Mouse (Mus musculus): Measurements from ENCODE around the gene Il5ra. TPM values are rescaled to one million over a fixed set of nuclear protein-coding genes. Genes with fewer than 3 reads are reported as not detected.

Il5ra gene
- polyA plus RNA-seq, 1 experiment from 2014 or later, result 0.05 TPM

DNA sequence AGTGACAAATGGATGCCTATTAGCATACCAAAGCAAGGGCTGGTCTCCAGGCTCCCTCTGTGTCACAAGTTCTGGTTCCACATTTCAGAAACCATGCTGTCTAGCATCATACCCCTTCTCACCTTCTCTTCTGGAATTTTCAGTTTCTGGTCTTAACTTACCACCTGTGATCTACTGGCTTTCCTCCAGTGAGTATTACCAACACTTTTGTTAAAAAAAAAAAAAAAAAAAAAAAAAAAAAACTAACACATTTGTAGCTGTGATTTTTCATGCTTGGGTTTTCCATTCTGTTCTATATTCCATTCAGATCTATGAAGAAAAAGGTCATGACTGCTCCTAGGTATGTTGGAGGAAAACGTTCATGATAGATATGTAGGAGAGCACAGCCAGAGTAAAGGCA is 17.1 kb upstream of the Il5ra start:
- WGBS (ENCODE audit: insufficient replicate concordance), result 50% methylated on average over 1 of the region's 1 CpGs
- H3K9me3 ChIP-seq (replicated peaks), result no peaks in the 10 kb centered on the region

DNA sequence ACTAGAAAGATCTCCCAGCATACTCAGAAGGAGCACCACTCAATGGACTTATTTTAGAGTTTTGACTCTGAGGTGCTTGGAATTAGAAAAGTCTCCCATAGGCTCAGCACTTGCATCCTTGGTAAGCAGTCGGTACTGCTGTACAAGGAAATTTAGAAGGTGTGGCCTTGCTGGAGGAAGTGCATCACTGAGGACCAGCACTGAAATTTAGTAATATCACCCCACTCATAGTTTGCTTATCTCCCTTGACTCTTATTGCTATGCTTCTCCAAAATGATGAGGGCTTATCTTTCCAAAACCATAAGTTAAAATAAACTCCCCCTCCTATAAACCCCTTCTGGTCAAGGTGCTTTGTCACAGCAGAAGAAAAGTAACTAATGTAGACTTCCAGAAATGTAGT is 12.6 kb upstream of the Il5ra start:
- Histone ChIP-seq H3K4me3 (replicated peaks) (no peak overlapping the region), H3K9me3 (replicated peaks) (no peaks in the 10 kb centered on the region), H3K27me3 (no peaks in the 10 kb centered on the region; the same call in 1 of the 2 replicates), H3K27ac (replicated peaks) (no peak overlapping the region), H3K9ac (no peak overlapping the region), H3K36me3 (replicated peaks) (no peaks in the 10 kb centered on the region), H3K4me1 (replicated peaks) (peaks cover 5% of the 10 kb centered on the region), H3K4me2 (no peak overlapping the region)
- no peak for ATAC-seq (ENCODE audit: insufficient read depth)
- 24% methylated on average over 1 of the region's 1 CpGs for WGBS (ENCODE audit: insufficient replicate concordance)

More for the DNA sequence above, 17.1 kb upstream of the Il5ra start:
- Histone ChIP-seq H3K4me1 (replicated peaks) (peaks cover 20% of the 10 kb centered on the region), H3K36me3 (replicated peaks) (no peaks in the 10 kb centered on the region), H3K9ac (no peak overlapping the region), H3K4me2 (no peak overlapping the region), H3K4me3 (replicated peaks) (no peak overlapping the region), H3K27ac (replicated peaks) (no peak overlapping the region), H3K27me3 (no peaks in the 10 kb centered on the region; the same call in 1 of the 2 replicates)
- no peak for ATAC-seq (ENCODE audit: insufficient read depth)

DNA sequence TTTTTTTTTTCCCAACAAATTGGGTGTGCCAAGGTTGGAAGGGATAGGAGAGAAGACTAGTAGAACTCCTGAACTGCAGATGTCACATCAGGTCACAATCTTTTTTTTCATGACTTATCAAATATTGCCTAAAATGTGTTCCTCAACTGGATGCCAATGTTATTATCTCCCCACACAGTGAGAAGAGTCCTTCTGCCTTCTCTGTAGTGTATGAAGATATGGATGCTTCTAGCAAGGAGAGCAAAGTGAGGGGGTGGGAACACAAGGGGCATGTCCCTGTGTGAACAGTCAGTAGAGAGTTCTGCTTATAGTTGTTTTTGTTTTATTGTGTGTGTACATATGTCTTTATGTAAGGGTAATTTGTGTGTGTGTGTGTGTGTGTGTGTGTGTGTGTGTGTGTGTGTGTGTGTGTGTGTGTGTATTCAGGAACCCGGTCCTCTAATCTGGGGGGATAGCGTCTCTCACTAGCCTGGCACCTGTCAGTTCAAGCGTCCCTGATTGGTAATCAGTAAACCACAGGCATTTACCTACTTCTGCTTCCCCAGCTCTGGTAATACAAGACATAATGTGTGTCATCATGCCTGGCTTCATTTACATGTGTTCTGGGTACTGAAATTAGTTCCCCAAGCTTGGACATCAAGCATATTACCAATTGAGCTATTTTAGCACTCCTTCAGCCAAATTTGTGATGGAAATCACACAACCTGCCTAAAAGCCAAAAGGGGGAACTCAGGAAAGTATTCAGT is 11.8 kb upstream of the Il5ra start:
- no peaks in the 10 kb centered on the region for H3K9me3 ChIP-seq (replicated peaks)
- H3K4me3 ChIP-seq (replicated peaks), result no peak overlapping the region
- 33% methylated on average over 3 of the region's 3 CpGs for WGBS (ENCODE audit: insufficient replicate concordance)
- no peaks in the 10 kb centered on the region; the same call in 1 of the 2 replicates for H3K27me3 ChIP-seq
- H3K27ac ChIP-seq (replicated peaks), result no peak overlapping the region
- no peak overlapping the region for H3K9ac ChIP-seq
- peaks cover 5% of the 10 kb centered on the region for H3K4me1 ChIP-seq (replicated peaks)
- H3K4me2 ChIP-seq, result no peak overlapping the region
- no peaks in the 10 kb centered on the region for H3K36me3 ChIP-seq (replicated peaks)
- ATAC-seq (ENCODE audit: insufficient read depth), result no peak

DNA sequence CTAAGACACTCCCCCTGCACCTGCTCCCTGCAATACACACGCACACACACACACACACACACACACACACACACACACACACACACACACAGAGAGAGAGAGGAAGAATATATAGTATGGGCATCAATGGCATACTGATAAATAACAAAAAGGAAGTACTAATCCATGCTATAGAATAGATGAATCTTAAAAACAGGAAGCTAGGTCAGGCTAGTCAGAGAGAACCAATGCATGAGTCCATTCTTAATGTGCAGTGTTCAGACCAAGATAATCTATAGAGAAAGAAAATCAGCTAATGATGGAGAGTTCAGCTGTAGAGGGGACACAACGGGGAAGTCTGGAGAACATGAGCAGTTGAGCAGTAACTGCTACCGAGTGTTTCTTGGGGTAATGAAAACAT is 9.5 kb upstream of the Il5ra start:
- no peaks in the 10 kb centered on the region for H3K9me3 ChIP-seq (replicated peaks)
- H3K4me2 ChIP-seq, result no peak overlapping the region
- WGBS (ENCODE audit: insufficient replicate concordance), result 27% methylated on average over 3 of the region's 3 CpGs
- no peak overlapping the region for H3K27ac ChIP-seq (replicated peaks)
- no peak overlapping the region for H3K4me3 ChIP-seq (replicated peaks)
- H3K9ac ChIP-seq, result no peak overlapping the region
- no peaks in the 10 kb centered on the region for H3K36me3 ChIP-seq (replicated peaks)
- H3K27me3 ChIP-seq, result no peaks in the 10 kb centered on the region
- peaks cover 5% of the 10 kb centered on the region for H3K4me1 ChIP-seq (replicated peaks)
- no peak for ATAC-seq (ENCODE audit: insufficient read depth)

DNA sequence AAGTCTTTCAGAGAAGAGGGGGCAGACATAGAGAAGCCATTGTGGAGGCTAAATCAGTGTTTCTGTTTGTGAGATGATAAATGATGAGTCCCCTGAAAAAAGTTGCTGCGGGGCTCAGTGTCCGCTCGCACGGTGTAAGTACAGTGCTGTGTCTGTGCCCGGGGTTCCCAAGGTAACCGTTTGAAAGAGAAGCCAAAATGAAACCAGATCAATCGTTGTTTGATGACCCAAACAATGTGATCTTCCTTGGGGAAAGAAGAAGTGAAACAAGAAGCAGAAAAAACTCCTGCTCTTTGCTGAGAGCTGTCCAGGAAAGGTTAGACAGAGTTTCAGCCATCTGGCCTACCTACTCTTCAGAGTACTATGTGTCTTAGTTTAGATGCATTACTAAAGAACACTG is 1.5 kb upstream of the Il5ra start:
- no peaks in the 10 kb centered on the region for H3K36me3 ChIP-seq (replicated peaks)
- no peaks in the 10 kb centered on the region for H3K27me3 ChIP-seq
- no peak overlapping the region for H3K4me2 ChIP-seq
- H3K4me1 ChIP-seq (replicated peaks), result no peaks in the 10 kb centered on the region
- no peak for ATAC-seq (ENCODE audit: insufficient read depth)
- no peak overlapping the region for H3K9ac ChIP-seq
- no peak overlapping the region for H3K27ac ChIP-seq (replicated peaks)
- 75% methylated on average over 7 of the region's 7 CpGs for WGBS (ENCODE audit: insufficient replicate concordance)
- no peak overlapping the region for H3K4me3 ChIP-seq (replicated peaks)
- H3K9me3 ChIP-seq (replicated peaks), result no peaks in the 10 kb centered on the region

DNA sequence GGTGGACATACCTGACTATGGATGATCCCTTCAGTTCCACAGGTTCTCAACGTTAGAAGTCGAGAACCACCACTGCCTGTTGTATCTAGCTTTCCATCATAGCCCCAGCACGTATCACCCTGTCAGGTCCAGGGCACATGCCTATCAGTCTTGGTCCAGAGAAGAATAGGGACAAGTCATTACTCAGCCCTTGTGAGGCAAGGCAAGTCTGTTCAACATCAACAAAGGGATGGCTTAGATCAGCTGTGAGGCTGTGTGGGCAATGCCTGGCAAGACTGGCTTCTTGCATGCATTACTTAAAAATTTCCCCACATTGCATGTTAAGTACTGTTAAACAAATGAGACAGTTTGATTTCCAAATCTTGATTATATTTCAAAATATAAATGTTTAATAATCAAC is 1.0 kb downstream of the Il5ra start:
- Histone ChIP-seq H3K4me1 (replicated peaks) (no peaks in the 10 kb centered on the region), H3K9ac (no peak overlapping the region), H3K27ac (replicated peaks) (no peak overlapping the region), H3K9me3 (replicated peaks) (no peaks in the 10 kb centered on the region), H3K4me3 (replicated peaks) (no peak overlapping the region), H3K36me3 (replicated peaks) (no peaks in the 10 kb centered on the region), H3K4me2 (no peak overlapping the region), H3K27me3 (no peaks in the 10 kb centered on the region)
- no peak for ATAC-seq (ENCODE audit: insufficient read depth)
- 36% methylated on average over 3 of the region's 3 CpGs for WGBS (ENCODE audit: insufficient replicate concordance)

DNA sequence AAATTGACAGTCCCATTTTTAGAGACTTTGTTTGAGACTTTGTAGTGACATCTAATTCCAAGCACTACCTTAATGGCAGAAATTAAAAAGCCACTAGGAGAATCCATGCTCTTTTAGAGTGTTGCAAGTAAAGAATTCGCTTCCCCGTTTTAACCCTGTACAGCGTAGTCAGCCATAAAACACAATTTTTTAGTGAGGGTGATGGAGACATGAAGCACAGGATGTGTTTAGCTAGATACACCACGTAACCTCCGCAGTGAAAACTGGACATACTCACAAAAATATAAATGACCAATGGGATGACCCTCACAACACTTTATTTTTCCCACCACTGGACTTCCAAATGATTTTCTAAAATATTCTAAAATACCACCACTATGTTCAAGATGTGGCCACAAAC is 1.6 kb downstream of the Il5ra start:
- Histone ChIP-seq H3K9me3 (replicated peaks) (no peaks in the 10 kb centered on the region), H3K27me3 (no peaks in the 10 kb centered on the region), H3K9ac (no peak overlapping the region), H3K4me2 (no peak overlapping the region), H3K27ac (replicated peaks) (no peak overlapping the region), H3K36me3 (replicated peaks) (no peaks in the 10 kb centered on the region), H3K4me3 (replicated peaks) (no peak overlapping the region), H3K4me1 (replicated peaks) (no peaks in the 10 kb centered on the region)
- no peak for ATAC-seq (ENCODE audit: insufficient read depth)
- WGBS (ENCODE audit: insufficient replicate concordance), result 77% methylated on average over 5 of the region's 5 CpGs

DNA sequence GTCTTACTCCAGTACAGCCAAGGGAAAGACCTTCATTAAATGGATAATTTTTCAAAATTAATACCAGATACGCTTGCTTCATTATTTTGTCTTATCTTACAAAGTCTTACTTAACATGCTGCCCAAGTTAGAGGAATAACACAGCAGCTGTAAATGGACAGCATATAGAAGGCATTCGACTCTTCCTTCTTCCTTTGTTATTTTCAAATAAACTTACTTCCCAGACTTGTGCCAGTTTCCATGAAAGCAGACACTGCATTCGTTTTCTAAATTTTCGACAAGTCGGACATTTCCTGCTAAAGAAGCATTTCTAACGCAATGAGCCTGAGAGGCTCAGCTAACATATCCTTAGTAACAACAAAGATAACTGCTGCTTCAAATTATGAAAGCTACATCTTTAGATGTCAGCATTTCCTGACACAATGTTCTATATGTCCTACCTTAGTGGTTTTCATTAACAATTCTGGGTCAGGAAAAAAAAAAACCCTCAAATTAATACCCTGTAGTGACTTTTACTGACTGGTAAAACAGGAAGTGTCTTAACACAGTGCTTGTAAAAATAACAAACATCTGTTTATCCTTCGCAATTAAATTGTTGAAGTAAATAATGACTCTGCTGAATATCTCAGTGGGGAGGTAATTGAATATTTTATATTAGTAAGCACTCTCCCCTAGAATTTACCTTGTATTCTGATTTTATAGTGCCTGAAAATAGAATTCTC is 3.0 kb downstream of the Il5ra start:
- no peaks in the 10 kb centered on the region for H3K36me3 ChIP-seq (replicated peaks)
- H3K4me2 ChIP-seq, result no peak overlapping the region
- no peak overlapping the region for H3K4me3 ChIP-seq (replicated peaks)
- no peak overlapping the region for H3K9ac ChIP-seq
- no peaks in the 10 kb centered on the region for H3K4me1 ChIP-seq (replicated peaks)
- H3K9me3 ChIP-seq (replicated peaks), result no peaks in the 10 kb centered on the region
- ATAC-seq (ENCODE audit: insufficient read depth), result no peak
- H3K27ac ChIP-seq (replicated peaks), result no peak overlapping the region
- 40% methylated on average over 7 of the region's 7 CpGs for WGBS (ENCODE audit: insufficient replicate concordance)
- no peaks in the 10 kb centered on the region for H3K27me3 ChIP-seq

DNA sequence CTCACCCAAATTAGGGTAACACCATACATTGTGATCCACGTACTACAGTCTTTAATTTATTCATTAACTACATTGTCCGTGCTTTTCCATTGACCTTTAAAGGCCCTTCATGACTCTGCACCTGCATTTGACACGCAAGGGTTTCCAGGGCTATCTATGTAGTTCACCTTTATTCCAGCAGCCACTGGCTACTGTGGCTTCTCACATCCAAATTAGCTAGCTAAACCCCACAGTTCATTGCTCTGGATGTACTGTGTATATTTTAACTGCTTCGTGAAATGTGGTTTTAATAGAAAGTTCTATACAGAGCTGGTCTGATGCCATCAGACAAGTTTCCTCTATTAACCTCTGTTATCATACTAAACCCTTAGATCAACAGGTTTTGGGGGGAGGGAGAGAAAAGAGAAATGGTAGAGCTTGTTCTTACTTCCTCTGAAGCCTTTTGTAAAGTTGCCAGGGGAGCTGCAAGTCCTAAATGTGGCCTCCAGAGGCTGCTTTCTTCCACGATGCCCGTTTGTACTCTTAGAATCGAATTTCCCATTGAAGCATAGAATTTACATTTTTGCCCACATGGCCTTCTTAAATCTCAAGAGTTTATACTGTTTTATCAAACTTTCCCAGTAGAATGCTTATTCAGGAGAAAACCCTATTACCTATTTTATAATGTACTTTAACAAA is 5.1 kb downstream of the Il5ra start:
- H3K9ac ChIP-seq, result no peak overlapping the region
- H3K9me3 ChIP-seq (replicated peaks), result no peaks in the 10 kb centered on the region
- no peak for ATAC-seq (ENCODE audit: insufficient read depth)
- H3K27me3 ChIP-seq, result no peaks in the 10 kb centered on the region
- no peak overlapping the region for H3K27ac ChIP-seq (replicated peaks)
- H3K4me1 ChIP-seq (replicated peaks), result no peaks in the 10 kb centered on the region
- 53% methylated on average over 7 of the region's 7 CpGs for WGBS (ENCODE audit: insufficient replicate concordance)
- no peak overlapping the region for H3K4me3 ChIP-seq (replicated peaks)
- no peak overlapping the region for H3K4me2 ChIP-seq
- no peaks in the 10 kb centered on the region for H3K36me3 ChIP-seq (replicated peaks)

DNA sequence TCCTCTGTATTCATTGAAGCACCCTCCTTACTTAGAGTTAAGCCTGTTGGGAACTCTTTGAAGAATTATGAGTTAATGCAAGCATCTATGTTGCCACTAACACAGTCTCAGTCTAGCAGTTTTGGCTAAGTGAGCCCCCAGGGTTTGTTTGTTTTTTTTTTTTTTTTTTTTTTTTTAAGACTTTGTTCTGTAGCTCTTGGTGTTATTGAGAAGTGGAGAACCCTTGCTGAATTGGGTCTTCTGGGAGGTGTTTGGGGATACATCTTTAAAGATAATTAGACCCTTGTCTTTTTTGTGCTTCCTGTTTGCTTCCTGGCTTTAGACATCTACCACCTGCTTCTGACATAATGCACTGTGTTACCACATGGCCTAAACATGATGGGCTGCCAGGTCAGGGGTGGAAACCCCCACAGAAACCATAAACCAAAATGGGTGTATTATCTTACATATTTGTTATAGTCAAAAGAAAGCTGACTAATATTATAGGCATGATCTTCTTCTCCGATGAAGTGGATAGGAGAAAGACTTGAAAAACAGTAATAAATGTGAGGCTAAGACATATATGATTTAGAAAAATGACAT is 8.5 kb downstream of the Il5ra start:
- Histone ChIP-seq H3K9me3 (replicated peaks) (no peaks in the 10 kb centered on the region), H3K36me3 (replicated peaks) (no peaks in the 10 kb centered on the region), H3K4me2 (no peak overlapping the region), H3K4me1 (replicated peaks) (no peaks in the 10 kb centered on the region), H3K27ac (replicated peaks) (no peak overlapping the region), H3K9ac (no peak overlapping the region), H3K4me3 (replicated peaks) (no peak overlapping the region), H3K27me3 (no peaks in the 10 kb centered on the region)
- ATAC-seq (ENCODE audit: insufficient read depth), result no peak
- WGBS (ENCODE audit: insufficient replicate concordance), result 66% methylated on average over 1 of the region's 1 CpGs

DNA sequence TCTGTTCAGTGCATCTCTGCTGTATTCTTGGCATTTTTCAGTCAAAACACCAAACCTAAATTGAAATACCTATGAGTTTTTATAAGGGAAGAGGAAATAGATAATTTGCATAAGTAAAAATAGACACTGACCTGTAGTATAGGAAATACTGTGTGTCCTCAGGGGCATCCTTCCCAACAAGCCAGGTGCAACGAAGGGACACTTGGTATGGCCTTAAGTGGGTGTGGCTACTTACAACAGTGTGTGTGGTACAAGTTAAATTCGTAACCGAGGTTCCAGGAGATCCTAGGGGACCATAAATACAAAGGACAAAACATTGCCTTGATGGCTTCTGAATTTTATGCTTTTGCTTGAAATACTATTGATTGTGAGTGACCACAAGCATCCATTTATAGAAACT is 10.6 kb downstream of the Il5ra start:
- Histone ChIP-seq H3K27ac (replicated peaks) (no peak overlapping the region), H3K9ac (no peak overlapping the region), H3K4me3 (replicated peaks) (no peak overlapping the region), H3K4me1 (replicated peaks) (no peaks in the 10 kb centered on the region), H3K36me3 (replicated peaks) (no peaks in the 10 kb centered on the region), H3K4me2 (no peak overlapping the region), H3K9me3 (replicated peaks) (no peaks in the 10 kb centered on the region), H3K27me3 (no peaks in the 10 kb centered on the region)
- no peak for ATAC-seq (ENCODE audit: insufficient read depth)
- 56% methylated on average over 3 of the region's 3 CpGs for WGBS (ENCODE audit: insufficient replicate concordance)
